Mouse (Mus musculus): ENCODE data around the gene C2cd5.

DNA sequence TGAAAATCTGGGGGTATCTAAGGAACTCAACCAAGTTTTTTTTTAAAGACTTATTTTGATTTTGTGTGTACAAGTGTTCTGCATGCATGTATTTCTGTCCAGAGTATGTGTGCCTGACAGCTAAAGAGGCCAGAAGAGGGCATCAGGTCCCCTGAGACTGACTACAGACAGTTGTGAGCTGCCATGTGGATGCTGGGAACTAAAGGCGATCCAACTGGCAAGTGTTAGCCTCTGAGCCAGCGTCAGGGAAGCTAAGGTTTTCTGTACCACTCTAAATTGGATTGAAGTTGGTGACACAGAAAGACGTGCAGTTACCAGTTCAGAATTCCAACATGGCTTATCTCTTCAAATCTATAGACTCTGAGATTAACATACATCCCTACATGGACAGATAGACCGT lies 72.0 kb downstream of the C2cd5 start:
- TF ChIP-seq CTCF (IDR thresholded peaks at IDR 0.05; ENCODE audit: extremely low read depth, insufficient read depth, insufficient read length, insufficient replicate concordance) (no peak), POLR2A (IDR thresholded peaks at IDR 0.05; ENCODE audit: low read depth, low read length) (no peak)

Data from spleen, adult 2 months (tissue).